Mouse (Mus musculus) hindbrain, embryonic 10.5 days (tissue): ENCODE data around the gene Gm20877. TPM values are rescaled to one million over a fixed set of nuclear protein-coding genes. Genes with fewer than 3 reads are reported as not detected.
"Not testable (repeated sequence)": the region's sequence is repeated elsewhere in the genome, so short reads cannot be mapped to it uniquely, and the experiment has no call there.

ENCODE experiments used
- DNase-seq: peaks from one replicate; pipeline ENCODE4 v3.0.0-alpha.2; 2017; ENCODE audit warnings: low spot score
- H3K27ac ChIP-seq: fragments of 300-500 bp; sonication (generic); 2 replicates; pipeline ENCODE4 v1.5.1; 2016; ENCODE audit warnings: mild to moderate bottlenecking, moderate library complexity
- H3K27me3 ChIP-seq: fragments of 300-500 bp; sonication (generic); 2 replicates; pipeline ENCODE4 v1.6.1; 2016; ENCODE audit warnings: mild to moderate bottlenecking; ENCODE audit not compliant: poor library complexity, insufficient read depth, severe bottlenecking
- H3K36me3 ChIP-seq: fragments of 300-500 bp; sonication (generic); 2 replicates; pipeline ENCODE4 v1.6.1; 2016; ENCODE audit warnings: mild to moderate bottlenecking, moderate library complexity
- H3K4me1 ChIP-seq: fragments of 300-500 bp; sonication (generic); replicated peaks from 2 replicates; pipeline ENCODE4 v1.6.1; 2016; ENCODE audit warnings: mild to moderate bottlenecking
- H3K4me3 ChIP-seq: fragments of 300-500 bp; sonication (generic); 2 replicates; pipeline ENCODE4 v1.5.1; 2016; ENCODE audit warnings: mild to moderate bottlenecking, moderate library complexity
- H3K9me3 ChIP-seq: fragments of 300-500 bp; sonication (generic); 2 replicates; pipeline ENCODE4 v1.6.1; 2016; ENCODE audit warnings: mild to moderate bottlenecking, moderate library complexity
- WGBS: fragments of 180-500 bp; shearing (Covaris S2); methylation state at CpG from one replicate; pipeline ENCODE4 v1.1.7; 2016; 5-methylcytosine and 5-hydroxymethylcytosine counted together
- polyA plus RNA-seq: library from polyadenylated mRNA; unstranded; fragments of >200 nt; fragmentation: Nextera tagmentation; extraction: Ambion mirVana; gene quantifications from 2 replicates; pipeline ENCODE4 v1.2.1, GENCODE M21; 2016

Gene Gm20877
- not detected in 2 replicates for polyA plus RNA-seq

DNA sequence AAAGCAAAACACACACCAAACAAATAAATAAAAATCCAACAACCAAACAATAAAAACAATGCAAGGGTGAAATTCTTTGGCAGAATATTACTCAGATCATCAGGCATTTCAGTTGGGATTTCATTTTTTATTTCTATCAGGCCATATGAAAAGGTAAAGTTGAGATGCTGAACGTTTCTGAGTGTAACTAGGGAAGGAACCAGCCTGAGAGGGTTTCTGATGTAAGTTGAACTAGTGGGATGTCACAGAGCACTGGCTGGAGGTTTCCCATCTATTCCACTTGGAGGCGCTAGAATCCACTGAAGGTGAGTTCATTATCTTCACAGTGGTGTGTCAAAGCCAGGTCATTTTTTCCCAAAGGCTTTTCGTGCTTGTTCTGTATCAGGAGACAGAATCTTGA lies at the start of gene Gm20877:
TSS of gene Gm20877 (plus strand) at position 301 of the 400 bp plus-strand sequence.
- not testable (repeated sequence) for DNase-seq, H3K27ac ChIP-seq, H3K4me1 ChIP-seq, H3K4me3 ChIP-seq, H3K9me3 ChIP-seq, H3K27me3 ChIP-seq, H3K36me3 ChIP-seq
- no CpG with 5 or more reads among the region's 3 CpGs for WGBS
